Mouse (Mus musculus): ENCODE data around the gene Dock4. TPM values are rescaled to one million over a fixed set of nuclear protein-coding genes. Genes with fewer than 3 reads are reported as not detected.

Dock4 gene
- 30.4 and 33.8 TPM in 2 replicates for polyA plus RNA-seq (2021; fragmentation: Nextera tagmentation)
- long read RNA-seq, experiment 1, partial matches to known transcripts = 7 of 16 reads
- long read RNA-seq, experiment 1, other reads (novel, unspliced or antisense) = 8 of 16 reads
- long read RNA-seq, experiment 2, transcript Dock4-211 (1 exons, 2,086 nt) = major isoform, 15 of 73 reads
- long read RNA-seq, experiment 2, transcript Dock4-208 (32 exons, 3,880 nt) = minor isoform, 5 of 73 reads
- long read RNA-seq, experiment 2, transcript Dock4-207 (17 exons, 3,693 nt) = minor isoform, 7 of 73 reads
- long read RNA-seq, experiment 2, transcript Dock4-210 (6 exons, 2,245 nt) = minor isoform, 11 of 73 reads
- long read RNA-seq, experiment 2, partial matches to known transcripts = 16 of 73 reads
- long read RNA-seq, experiment 2, other reads (novel, unspliced or antisense) = 18 of 73 reads

DNA sequence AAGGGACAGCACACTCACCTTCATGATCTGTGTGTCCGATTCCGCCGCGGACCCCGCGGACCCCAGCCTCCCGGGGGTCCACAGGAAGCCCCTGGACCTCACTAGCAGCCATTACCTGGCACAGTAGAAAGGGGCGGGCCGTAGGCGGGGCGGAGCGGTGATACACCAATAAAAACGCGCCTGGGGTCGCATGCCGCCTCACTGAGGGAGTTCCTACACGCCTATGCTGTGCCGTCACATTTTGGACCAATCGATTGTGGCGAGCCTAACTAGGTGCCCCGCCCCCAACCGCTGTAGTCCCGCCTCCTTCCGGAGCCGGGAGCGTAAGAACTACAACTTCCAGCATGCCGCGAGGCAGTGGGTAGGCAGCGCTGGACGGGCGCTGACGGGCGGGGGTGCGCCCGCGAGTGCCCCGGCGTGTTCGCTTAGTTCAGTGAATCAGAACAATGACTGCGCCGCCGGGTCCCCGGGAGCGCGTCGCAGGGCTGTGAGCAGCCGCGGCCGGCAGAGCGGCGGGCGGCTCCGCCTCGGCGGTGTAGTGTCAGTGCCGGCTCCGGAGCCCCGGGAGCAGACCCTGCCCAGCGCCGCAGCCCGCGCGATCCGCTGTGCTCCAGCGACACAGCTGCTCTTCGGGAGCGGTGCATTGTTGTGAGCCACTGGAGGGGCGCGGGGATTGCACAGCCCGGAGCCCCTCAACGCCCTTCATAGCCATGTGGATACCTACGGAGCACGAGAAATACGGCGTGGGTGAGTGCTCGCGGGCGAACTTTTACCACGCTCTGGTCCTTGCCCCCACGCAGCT is at the start of gene Dock4, which contains the start of gene Zfp277:
TSS of gene Dock4 (plus strand) at position 305 of the 802 bp plus-strand sequence.
TSS of gene Zfp277 (minus strand) at position 255 of the 802 bp plus-strand sequence.

Other genes with a start within 250 kb of the Dock4 start
- gene Lsmem1, start 246.5 kb upstream of the Dock4 start, polyA plus RNA-seq (2021; fragmentation: Nextera tagmentation) = 0.15 and 0.23 TPM in 2 replicates
- 72.1 and 79.5 TPM in 2 replicates for gene Ifrd1, start 197.4 kb upstream of the Dock4 start, polyA plus RNA-seq (2021; fragmentation: Nextera tagmentation)
- gene Zfp277, start 50 bp upstream of the Dock4 start, polyA plus RNA-seq (2021; fragmentation: Nextera tagmentation) = 27.4 and 27.6 TPM in 2 replicates

Data from layer of hippocampus, adult 6 months (tissue).